Mouse (Mus musculus) MEL (cell line): Measurements from ENCODE around the gene Slc44a5. TPM values are rescaled to one million over a fixed set of nuclear protein-coding genes. Genes with fewer than 3 reads are reported as not detected.

Source experiments
- DNase-seq: peaks from one replicate; pipeline ENCODE4 v3.0.0; 2011; ENCODE audit warnings: low read depth, low spot score
- H3K27ac ChIP-seq: 2 replicates; pipeline ENCODE4 v1.5.1; 2012; ENCODE audit warnings: low read depth, mild to moderate bottlenecking, control low read depth, low read length, moderate library complexity; ENCODE audit not compliant: control insufficient read depth
- H3K27me3 ChIP-seq, 2 experiments: fragments of 150-350 bp in 1 of 2; sonication (generic) in 1 of 2; 2 replicates each; pipeline ENCODE4 v1.6.1; 2012; ENCODE audit warnings: low read length in 2 of 2, mild to moderate bottlenecking in 2 of 2, improper control_type of control experiment in 1 of 2, moderate library complexity in 1 of 2; ENCODE audit not compliant: insufficient read depth in 2 of 2, control insufficient read depth in 1 of 2
- H3K36me3 ChIP-seq, 2 experiments: 2 replicates each; pipeline ENCODE4 v1.6.1; 2012 to 2014; ENCODE audit warnings: low read length in 2 of 2, improper control_type of control experiment in 1 of 2, inconsistent platforms in 1 of 2, mild to moderate bottlenecking in 1 of 2; ENCODE audit not compliant: insufficient read depth in 2 of 2, control insufficient read depth in 1 of 2
- H3K4me1 ChIP-seq, 2 experiments: fragments of 150-350 bp in 1 of 2; sonication (generic) in 1 of 2; 2 replicates each; pipeline ENCODE4 v1.6.1; 2012; ENCODE audit warnings: low read length in 2 of 2, improper control_type of control experiment in 1 of 2, mild to moderate bottlenecking in 1 of 2; ENCODE audit not compliant: insufficient read depth in 2 of 2, control insufficient read depth in 1 of 2
- H3K4me3 ChIP-seq, 2 experiments: fragments of 150-350 bp in 1 of 2; sonication (generic) in 1 of 2; 2 replicates each; pipeline ENCODE4 v1.5.1; 2012; ENCODE audit warnings: low read depth in 2 of 2, low read length in 2 of 2, mild to moderate bottlenecking in 2 of 2, moderate library complexity in 2 of 2, control low read depth in 1 of 2, improper control_type of control experiment in 1 of 2; ENCODE audit not compliant: control insufficient read depth in 1 of 2, insufficient read depth in 1 of 2
- H3K79me2 ChIP-seq: 2 replicates; pipeline ENCODE4 v1.6.1; 2012; ENCODE audit warnings: mild to moderate bottlenecking, low read length, moderate library complexity; ENCODE audit not compliant: control insufficient read depth, poor library complexity, insufficient read depth
- H3K9ac ChIP-seq: 2 replicates; pipeline ENCODE4 v1.6.1; 2012; ENCODE audit warnings: low read depth, mild to moderate bottlenecking, control low read depth, low read length, moderate library complexity; ENCODE audit not compliant: control insufficient read depth, poor library complexity, severe bottlenecking
- H3K9me3 ChIP-seq: fragments of 150-350 bp; sonication (generic); replicated peaks from 2 replicates; pipeline ENCODE4 v1.6.1; 2012; ENCODE audit warnings: mild to moderate bottlenecking, low read length, improper control_type of control experiment, moderate library complexity; ENCODE audit not compliant: insufficient read depth
- BHLHE40 ChIP-seq: IDR thresholded peaks from 2 replicates; pipeline ENCODE4 v1.6.1; 2012; ENCODE audit warnings: low read depth, mild to moderate bottlenecking, inconsistent platforms, low read length, improper control_type of control experiment, borderline replicate concordance
- CHD2 ChIP-seq: IDR thresholded peaks from 2 replicates; pipeline ENCODE4 v1.6.1; 2011; ENCODE audit warnings: low read length, improper control_type of control experiment
- EP300 ChIP-seq, 2 experiments: IDR thresholded peaks; 2 replicates each; pipeline ENCODE4 v1.6.1; 2011; ENCODE audit warnings: improper control_type of control experiment in 2 of 2, low read length in 2 of 2, low read depth in 1 of 2, mild to moderate bottlenecking in 1 of 2
- GABPA ChIP-seq: IDR thresholded peaks from 2 replicates; pipeline ENCODE4 v1.6.1; 2012; ENCODE audit warnings: low read depth, mild to moderate bottlenecking, inconsistent platforms, low read length, improper control_type of control experiment, moderate library complexity
- MAFK ChIP-seq: IDR thresholded peaks from 2 replicates; pipeline ENCODE4 v1.6.1; 2011; ENCODE audit warnings: low read depth, mild to moderate bottlenecking, low read length, improper control_type of control experiment, borderline replicate concordance
- MAX ChIP-seq: IDR thresholded peaks from 2 replicates; pipeline ENCODE4 v1.6.1; 2011; ENCODE audit warnings: low read length, improper control_type of control experiment
- MAZ ChIP-seq: IDR thresholded peaks from 2 replicates; pipeline ENCODE4 v1.6.1; 2012; ENCODE audit warnings: low read depth, mild to moderate bottlenecking, inconsistent platforms, low read length, improper control_type of control experiment
- MXI1 ChIP-seq: IDR thresholded peaks from 2 replicates; pipeline ENCODE4 v1.6.1; 2011; ENCODE audit warnings: mild to moderate bottlenecking, low read depth, low read length, improper control_type of control experiment
- MYB ChIP-seq: IDR thresholded peaks from 2 replicates; pipeline ENCODE4 v1.6.1; 2011; ENCODE audit warnings: mild to moderate bottlenecking, low read depth, low read length, improper control_type of control experiment
- NELFE ChIP-seq: IDR thresholded peaks from 2 replicates; pipeline ENCODE4 v1.6.1; 2011; ENCODE audit warnings: low read depth, low read length, improper control_type of control experiment
- NRF1 ChIP-seq: IDR thresholded peaks from 2 replicates; pipeline ENCODE4 v1.6.1; 2014; ENCODE audit warnings: low read depth, mild to moderate bottlenecking, inconsistent platforms, low read length, improper control_type of control experiment, moderate library complexity; ENCODE audit not compliant: poor library complexity, insufficient read depth, severe bottlenecking
- TBP ChIP-seq: IDR thresholded peaks from 2 replicates; pipeline ENCODE4 v1.8.0; 2011; ENCODE audit warnings: low read depth, low read length, improper control_type of control experiment
- TCF12 ChIP-seq: IDR thresholded peaks from 2 replicates; pipeline ENCODE4 v1.6.1; 2014; ENCODE audit warnings: low read depth, mild to moderate bottlenecking, inconsistent platforms, low read length, improper control_type of control experiment, moderate library complexity
- ZKSCAN1 ChIP-seq: IDR thresholded peaks from 2 replicates; pipeline ENCODE4 v1.6.1; 2012; ENCODE audit warnings: low read depth, mild to moderate bottlenecking, inconsistent platforms, low read length, improper control_type of control experiment, moderate library complexity
- ZMIZ1 ChIP-seq: IDR thresholded peaks from 2 replicates; pipeline ENCODE4 v1.6.1; 2012; ENCODE audit warnings: low read depth, mild to moderate bottlenecking, inconsistent platforms, low read length, improper control_type of control experiment, moderate library complexity
- polyA plus RNA-seq, 2 experiments: library from polyadenylated mRNA; stranded (reverse) in 1 of 2; unstranded in 1 of 2; fragments of >175 nt in 1 of 2; fragments of >200 nt in 1 of 2; gene quantifications; 2 replicates each; pipeline versions ENCODE4 v1.2.1 to v1.2.4; 2012; ENCODE audit warnings: low replicate concordance in 2 of 2, low read depth in 1 of 2; ENCODE audit not compliant: insufficient read length in 2 of 2, insufficient read depth in 1 of 2, missing spikeins in 1 of 2
- total RNA-seq: library from RNA; depleted of rRNA; stranded (reverse); fragments of 300-350 nt; gene quantifications from 2 replicates; pipeline ENCODE4 v1.2.3, GENCODE M21; 2012

The Slc44a5 gene
- total and polyA plus RNA-seq, 3 experiments, result not detected

GRCm38 (mm10) chr3:154183957-154184356 is 210.7 kb downstream of the Slc44a5 start:
- Histone ChIP-seq H3K79me2 (no peaks in the 10 kb centered on the region), H3K9ac (no peak overlapping the region), H3K27ac (no peak overlapping the region), H3K4me1 (no peaks in the 10 kb centered on the region), H3K27me3 (no peaks in the 10 kb centered on the region), H3K9me3 (no peaks in the 10 kb centered on the region), H3K36me3 (no peaks in the 10 kb centered on the region), H3K4me3 (no peak overlapping the region)
- TF ChIP-seq MAX, result no peak
- no peak for TF ChIP-seq NRF1
- TF ChIP-seq MXI1, result no peak
- no peak for TF ChIP-seq GABPA
- TF ChIP-seq TCF12, result no peak
- TF ChIP-seq CHD2, result no peak
- DNase-seq, result no peak

- Histone ChIP-seq H3K4me3 (no peak overlapping the region), H3K9ac (no peak overlapping the region), H3K36me3 (no peaks in the 10 kb centered on the region), H3K79me2 (no peaks in the 10 kb centered on the region), H3K9me3 (no peaks in the 10 kb centered on the region), H3K27ac (no peak overlapping the region), H3K4me1 (no peaks in the 10 kb centered on the region), H3K27me3 (no peaks in the 10 kb centered on the region; a peak in 1 of 4 replicates)
- TF ChIP-seq ZKSCAN1, result no peak
- no peak for TF ChIP-seq NELFE
- no peak for TF ChIP-seq ZMIZ1
- no peak for TF ChIP-seq CHD2
- TF ChIP-seq MAFK, result no peak
- TF ChIP-seq MYB, result no peak
- no peak for TF ChIP-seq TBP
- no peak for TF ChIP-seq MXI1
- TF ChIP-seq BHLHE40, result no peak
- TF ChIP-seq MAZ, result no peak
- no peak for TF ChIP-seq EP300 (IDR thresholded peaks at IDR 0.05; ENCODE audit: low read depth in 1 of 2, low read length in 2 of 2)
- no peak for DNase-seq
Measured at GRCm38 (mm10) chr3:154188668-154189067, 215.4 kb downstream of the Slc44a5 start.
